Mouse (Mus musculus) MEL (cell line): ENCODE results near the gene Sgms1.

Source experiments
- BHLHE40 ChIP-seq: IDR thresholded peaks from 2 replicates; pipeline ENCODE4 v1.6.1; 2012; ENCODE audit warnings: low read depth, mild to moderate bottlenecking, inconsistent platforms, low read length, improper control_type of control experiment, borderline replicate concordance
- CTCF ChIP-seq, 3 experiments: IDR thresholded peaks in 2 of 3; conservative IDR thresholded peaks in 1 of 3; 2 replicates each; pipeline ENCODE4 v1.5.1; 2011 to 2012; ENCODE audit warnings: low read length in 3 of 3, low read depth in 2 of 3, mild to moderate bottlenecking in 2 of 3, improper control_type of control experiment in 1 of 3, inconsistent platforms in 1 of 3, mixed read lengths in 1 of 3, moderate library complexity in 1 of 3; ENCODE audit not compliant: control insufficient read depth in 1 of 3, insufficient read depth in 1 of 3, poor library complexity in 1 of 3, severe bottlenecking in 1 of 3
- EP300 ChIP-seq, 2 experiments: IDR thresholded peaks; 2 replicates each; pipeline ENCODE4 v1.6.1; 2011; ENCODE audit warnings: improper control_type of control experiment in 2 of 2, low read length in 2 of 2, low read depth in 1 of 2, mild to moderate bottlenecking in 1 of 2
- MAZ ChIP-seq: IDR thresholded peaks from 2 replicates; pipeline ENCODE4 v1.6.1; 2012; ENCODE audit warnings: low read depth, mild to moderate bottlenecking, inconsistent platforms, low read length, improper control_type of control experiment
- NRF1 ChIP-seq: IDR thresholded peaks from 2 replicates; pipeline ENCODE4 v1.6.1; 2014; ENCODE audit warnings: low read depth, mild to moderate bottlenecking, inconsistent platforms, low read length, improper control_type of control experiment, moderate library complexity; ENCODE audit not compliant: poor library complexity, insufficient read depth, severe bottlenecking
- RAD21 ChIP-seq: IDR thresholded peaks from 2 replicates; pipeline ENCODE4 v1.6.1; 2011; ENCODE audit warnings: mild to moderate bottlenecking, low read depth, low read length, improper control_type of control experiment
- UBTF ChIP-seq: IDR thresholded peaks from 2 replicates; pipeline ENCODE4 v1.6.1; 2012; ENCODE audit warnings: low read depth, mild to moderate bottlenecking, inconsistent platforms, low read length, improper control_type of control experiment, moderate library complexity, borderline replicate concordance; ENCODE audit not compliant: insufficient read depth
- USF2 ChIP-seq, 2 experiments: IDR thresholded peaks; 2 replicates each; pipeline ENCODE4 v1.6.1; 2011 to 2012; ENCODE audit warnings: improper control_type of control experiment in 2 of 2, low read length in 2 of 2, borderline replicate concordance in 1 of 2, inconsistent platforms in 1 of 2, low read depth in 1 of 2, mild to moderate bottlenecking in 1 of 2; ENCODE audit not compliant: insufficient read depth in 1 of 2

GRCm38 (mm10) chr19:32292067-32292739, 97.3 kb downstream of the Sgms1 start:
- TF ChIP-seq NRF1 (no peak), BHLHE40 (no peak), EP300 (IDR thresholded peaks at IDR 0.05; ENCODE audit: low read depth in 1 of 2, low read length in 2 of 2) (no peak), USF2 (IDR thresholded peaks at IDR 0.05; ENCODE audit: borderline replicate concordance in 1 of 2, insufficient read depth in 1 of 2, low read depth in 1 of 2, low read length in 2 of 2) (no peak), MAZ (no peak), RAD21 (no peak), UBTF (no peak), CTCF (IDR thresholded peaks at IDR 0.05 in 2 of 3, conservative IDR thresholded peaks at IDR 0.05 in 1 of 3; ENCODE audit: control insufficient read depth in 1 of 3, insufficient read depth in 1 of 3, low read depth in 2 of 3, low read length in 3 of 3, poor library complexity in 1 of 3, severe bottlenecking in 1 of 3) (no peak)
